Mouse (Mus musculus) thymus, adult 2 months (tissue): ENCODE results near the gene Xbp1. TPM values are rescaled to one million over a fixed set of nuclear protein-coding genes. Genes with fewer than 3 reads are reported as not detected.
"Not testable (repeated sequence)": the region's sequence is repeated elsewhere in the genome, so short reads cannot be mapped to it uniquely, and the experiment has no call there.

ENCODE experiments used
- DNase-seq: peaks from one replicate; pipeline ENCODE4 v3.0.0; 2021
- H3K27ac ChIP-seq: fragments of 200-500 bp; 2 replicates; pipeline ENCODE4 v1.5.1; 2012; ENCODE audit warnings: low read length, control low read depth; ENCODE audit not compliant: control insufficient read depth, insufficient read depth
- H3K27me3 ChIP-seq: fragments of 200-500 bp; 2 replicates; pipeline ENCODE4 v1.6.1; 2012; ENCODE audit warnings: mild to moderate bottlenecking, low read length, moderate library complexity, mixed read lengths; ENCODE audit not compliant: control insufficient read depth, insufficient read depth
- H3K36me3 ChIP-seq: fragments of 200-500 bp; 2 replicates; pipeline ENCODE4 v1.6.1; 2012; ENCODE audit warnings: mild to moderate bottlenecking, low read length, moderate library complexity; ENCODE audit not compliant: control insufficient read depth, insufficient read depth
- H3K4me1 ChIP-seq: fragments of 200-500 bp; replicated peaks from 2 replicates; pipeline ENCODE4 v1.6.1; 2012; ENCODE audit warnings: low read length; ENCODE audit not compliant: control insufficient read depth, insufficient read depth
- H3K4me3 ChIP-seq: fragments of 200-500 bp; 2 replicates; pipeline ENCODE4 v1.5.1; 2012; ENCODE audit warnings: mild to moderate bottlenecking, low read length, control low read depth, moderate library complexity; ENCODE audit not compliant: control insufficient read depth, insufficient read depth
- CTCF ChIP-seq: fragments of 200-500 bp; IDR thresholded peaks from 2 replicates; pipeline ENCODE4 v1.5.1; 2012; ENCODE audit warnings: mild to moderate bottlenecking, control low read depth, low read length, moderate library complexity, borderline replicate concordance; ENCODE audit not compliant: control insufficient read depth, poor library complexity, insufficient read depth; ENCODE audit errors: extremely low read depth
- POLR2A ChIP-seq: fragments of 200-500 bp; IDR thresholded peaks from 2 replicates; pipeline ENCODE4 v1.6.1; 2012; ENCODE audit warnings: mild to moderate bottlenecking, low read length, control low read depth, moderate library complexity; ENCODE audit not compliant: control insufficient read depth, poor library complexity, insufficient read depth; ENCODE audit errors: extremely low read depth
- WGBS: fragments of 180-500 bp; shearing (Covaris S2); methylation state at CpG from one replicate; pipeline ENCODE4 v1.1.7; 2018; 5-methylcytosine and 5-hydroxymethylcytosine counted together
- polyA plus RNA-seq: library from polyadenylated mRNA; depleted of rRNA; stranded (reverse); fragments of >200 nt; gene quantifications from 2 replicates; pipeline ENCODE4 v1.2.3, GENCODE M21; 2012

Gene Xbp1
- polyA plus RNA-seq, 1 experiment, result 113 TPM

GRCm38 (mm10) chr11:5485193-5486011 is 35.1 kb upstream of the Xbp1 start:
- peaks cover 5% of the 10 kb centered on the region for H3K4me1 ChIP-seq
- no peaks in the 10 kb centered on the region for H3K36me3 ChIP-seq
- WGBS, result 1% methylated on average over 15 of the region's 15 CpGs
- DNase-seq, result peak; percentile 84
- TF ChIP-seq CTCF (no peak; the same call in 1 of the 2 replicates), POLR2A (peak; percentile 72)
- H3K27ac ChIP-seq, result peak overlapping the region; percentile 68
- peak overlapping the region; percentile 77 for H3K4me3 ChIP-seq
- H3K27me3 ChIP-seq, result no peaks in the 10 kb centered on the region

GRCm38 (mm10) chr11:5489433-5489832 is 31.0 kb upstream of the Xbp1 start:
- DNase-seq, H3K4me1 ChIP-seq, H3K36me3 ChIP-seq, H3K4me3 ChIP-seq, H3K27me3 ChIP-seq, H3K27ac ChIP-seq: not testable (repeated sequence)
- 94% methylated on average over 10 of the region's 10 CpGs for WGBS

- DNase-seq, result no peak
- TF ChIP-seq POLR2A (no peak), CTCF (no peak)
- H3K27ac ChIP-seq, result no peak overlapping the region
- peaks cover 8% of the 10 kb centered on the region for H3K4me1 ChIP-seq
- H3K36me3 ChIP-seq, result no peaks in the 10 kb centered on the region
- no peak overlapping the region for H3K4me3 ChIP-seq
- H3K27me3 ChIP-seq, result no peaks in the 10 kb centered on the region
- 89% methylated on average over 10 of the region's 10 CpGs for WGBS
Measured at GRCm38 (mm10) chr11:5490989-5491656, 29.3 kb upstream of the Xbp1 start.

- no peak for DNase-seq
- no peak for TF ChIP-seq POLR2A
- TF ChIP-seq CTCF, result no peak
- Histone ChIP-seq H3K27me3 (no peaks in the 10 kb centered on the region), H3K36me3 (no peaks in the 10 kb centered on the region), H3K27ac (no peak overlapping the region), H3K4me1 (peaks cover 13% of the 10 kb centered on the region), H3K4me3 (no peak overlapping the region)
- 76% methylated on average over 7 of the region's 7 CpGs for WGBS
Measured at GRCm38 (mm10) chr11:5491912-5492311, 28.5 kb upstream of the Xbp1 start.

GRCm38 (mm10) chr11:5493869-5494268 is 26.6 kb upstream of the Xbp1 start:
- peaks cover 17% of the 10 kb centered on the region for H3K4me1 ChIP-seq
- no peak for DNase-seq
- no peak overlapping the region for H3K4me3 ChIP-seq
- H3K27me3 ChIP-seq, result no peaks in the 10 kb centered on the region
- TF ChIP-seq CTCF, result no peak
- H3K36me3 ChIP-seq, result no peaks in the 10 kb centered on the region
- 86% methylated on average over 2 of the region's 2 CpGs for WGBS
- no peak overlapping the region for H3K27ac ChIP-seq

GRCm38 (mm10) chr11:5495286-5495832 is 25.1 kb upstream of the Xbp1 start:
- Histone ChIP-seq H3K36me3 (no peaks in the 10 kb centered on the region), H3K27ac (no peak overlapping the region), H3K4me3 (no peak overlapping the region), H3K4me1 (peaks cover 31% of the 10 kb centered on the region), H3K27me3 (no peaks in the 10 kb centered on the region)
- DNase-seq, result no peak
- 96% methylated on average over 12 of the region's 12 CpGs for WGBS
- TF ChIP-seq POLR2A (no peak), CTCF (no peak)

GRCm38 (mm10) chr11:5495906-5496305 is 24.6 kb upstream of the Xbp1 start:
- Histone ChIP-seq H3K36me3 (no peaks in the 10 kb centered on the region), H3K27ac (no peak overlapping the region; the same call in 1 of the 2 replicates), H3K4me3 (no peak overlapping the region), H3K27me3 (no peaks in the 10 kb centered on the region), H3K4me1 (peaks cover 34% of the 10 kb centered on the region)
- DNase-seq, result no peak
- TF ChIP-seq CTCF (no peak), POLR2A (no peak)
- WGBS, result 96% methylated on average over 5 of the region's 5 CpGs
